In genomic region chr8:93229446-93229845, GRCm38 (mm10) we compare ENCODE assay signal across 17 mouse cellular contexts. TPM values are rescaled to one million over a fixed set of nuclear protein-coding genes. Genes with fewer than 3 reads are reported as not detected.
DNase-seq lines count a peak whose midpoint lies in the region; ATAC-seq lines count a peak whose summit lies in the region.
"Had no signal": no experiment of that assay in that cellular context is flagged by ENCODE, and none has a peak within 500 bp of the region (broad histone marks: within the 10 kb centered on the region; RNA-seq: fewer than 3 reads in every experiment).

Gene Ces1e (minus strand): TSS chr8:93229619.

- no peak within 1 kb of the TSS for H3K4me2 ChIP-seq in embryonic facial prominence, embryonic 14.5 days (ENCODE audit: low read depth, low read length)
- peak within 1 kb of the TSS; percentile 16; the same call in 1 of the 2 replicates for H3K4me2 ChIP-seq in liver, embryonic 15.5 days
- peak within 1 kb of the TSS; percentile 8; the same call in 1 of the 2 replicates for H3K4me2 ChIP-seq in stomach, embryonic 14.5 days (replicated peaks; ENCODE audit: low read depth, low read length)
- H3K4me2 ChIP-seq: heart, embryonic 12.5 days; lung, embryonic 14.5 days; midbrain, embryonic 13.5 days had no signal

- no peaks in the 10 kb centered on the region for H3K9me3 ChIP-seq in embryonic facial prominence, embryonic 14.5 days (ENCODE audit: control insufficient read depth, low read length)
- H3K9me3 ChIP-seq in embryonic facial prominence, embryonic 10.5 days, result no peaks in the 10 kb centered on the region
- no peaks in the 10 kb centered on the region for H3K9me3 ChIP-seq in liver, embryonic 15.5 days (replicated peaks)
- H3K9me3 ChIP-seq in stomach, embryonic 14.5 days (ENCODE audit: control insufficient read depth, low read depth, low read length), result no peaks in the 10 kb centered on the region
- H3K9me3 ChIP-seq: heart, embryonic 12.5 days; midbrain, embryonic 13.5 days had no signal

- H3K27me3 ChIP-seq in embryonic facial prominence, embryonic 14.5 days (replicated peaks; ENCODE audit: control insufficient read depth, insufficient read depth, low read length), result no peaks in the 10 kb centered on the region
- no peaks in the 10 kb centered on the region for H3K27me3 ChIP-seq in embryonic facial prominence, embryonic 10.5 days (replicated peaks; ENCODE audit: low read depth, poor library complexity, severe bottlenecking)
- no peaks in the 10 kb centered on the region for H3K27me3 ChIP-seq in liver, embryonic 15.5 days
- no peaks in the 10 kb centered on the region for H3K27me3 ChIP-seq in stomach, embryonic 14.5 days (ENCODE audit: control insufficient read depth, insufficient read depth, low read length)
- H3K27me3 ChIP-seq: heart, embryonic 12.5 days; midbrain, embryonic 13.5 days had no signal

- no peak within 1 kb of the TSS for H3K4me3 ChIP-seq in embryonic facial prominence, embryonic 14.5 days (ENCODE audit: low read depth, low read length)
- H3K4me3 ChIP-seq in embryonic facial prominence, embryonic 10.5 days, result no peak within 1 kb of the TSS
- H3K4me3 ChIP-seq in liver, embryonic 15.5 days (replicated peaks), result no peak within 1 kb of the TSS
- H3K4me3 ChIP-seq in stomach, embryonic 14.5 days (ENCODE audit: low read depth, low read length), result no peak within 1 kb of the TSS
- H3K4me3 ChIP-seq: heart, embryonic 12.5 days; midbrain, embryonic 13.5 days had no signal

- ATAC-seq in embryonic facial prominence, embryonic 14.5 days (ENCODE audit: low read depth), result peak; percentile 22; the same call in 1 of the 2 replicates
- no peak for ATAC-seq in liver, embryonic 15.5 days (ENCODE audit: insufficient read depth)
- peak; percentile 82; the same call in 1 of the 2 replicates for ATAC-seq in stomach, embryonic 14.5 days (ENCODE audit: insufficient number of reproducible peaks, insufficient read depth, low FRiP score, low read depth)
- ATAC-seq: forebrain, embryonic 14.5 days; midbrain, embryonic 13.5 days had no signal

- peak; percentile 16 for DNase-seq in embryonic facial prominence, embryonic 14.5 days (ENCODE audit: low spot score)
- DNase-seq in embryonic facial prominence, embryonic 10.5 days (ENCODE audit: low spot score), result no peak
- no peak for DNase-seq in liver
- peak; percentile 38 to 69 for DNase-seq in kidney, postnatal 36 days
- no peak for DNase-seq in right cerebral cortex, postnatal 4 days
- no peak for DNase-seq in left cerebral cortex, postnatal 36 days (ENCODE audit: low spot score in 2 of 2)
- DNase-seq: adrenal gland, postnatal 10 days; cerebellum, adult 9-10 months had no signal

- no peaks in the 10 kb centered on the region for H3K4me1 ChIP-seq in embryonic facial prominence, embryonic 14.5 days (ENCODE audit: control insufficient read depth, insufficient read depth, low read length)
- H3K4me1 ChIP-seq in embryonic facial prominence, embryonic 10.5 days, result no peaks in the 10 kb centered on the region
- H3K4me1 ChIP-seq in liver, embryonic 15.5 days (replicated peaks), result no peaks in the 10 kb centered on the region
- H3K4me1 ChIP-seq in stomach, embryonic 14.5 days (ENCODE audit: control insufficient read depth, insufficient read depth, low read length), result no peaks in the 10 kb centered on the region
- H3K4me1 ChIP-seq: heart, embryonic 12.5 days; midbrain, embryonic 13.5 days had no signal

- H3K27ac ChIP-seq in embryonic facial prominence, embryonic 14.5 days (replicated peaks; ENCODE audit: low read depth, low read length), result no peak within 1 kb of the TSS
- no peak within 1 kb of the TSS for H3K27ac ChIP-seq in embryonic facial prominence, embryonic 10.5 days (replicated peaks)
- H3K27ac ChIP-seq in liver, embryonic 15.5 days (replicated peaks), result no peak within 1 kb of the TSS
- H3K27ac ChIP-seq in stomach, embryonic 14.5 days (ENCODE audit: low read length), result no peak within 1 kb of the TSS
- H3K27ac ChIP-seq: midbrain, embryonic 13.5 days had no signal

- H3K9ac ChIP-seq in embryonic facial prominence, embryonic 14.5 days (ENCODE audit: low read depth, low read length), result no peak within 1 kb of the TSS
- no peak within 1 kb of the TSS for H3K9ac ChIP-seq in liver, embryonic 15.5 days
- H3K9ac ChIP-seq in stomach, embryonic 14.5 days (replicated peaks; ENCODE audit: low read depth, low read length), result no peak within 1 kb of the TSS
- H3K9ac ChIP-seq: heart, embryonic 12.5 days; lung, embryonic 14.5 days; midbrain, embryonic 13.5 days had no signal

- intact Hi-C loops in left cerebral cortex, postnatal 36 days (cut with DNase I), result no loop called here

- no peaks in the 10 kb centered on the region for H3K36me3 ChIP-seq in embryonic facial prominence, embryonic 14.5 days (ENCODE audit: control insufficient read depth, insufficient read depth, low read length)
- no peaks in the 10 kb centered on the region for H3K36me3 ChIP-seq in embryonic facial prominence, embryonic 10.5 days (replicated peaks)
- H3K36me3 ChIP-seq in liver, embryonic 15.5 days (replicated peaks), result no peaks in the 10 kb centered on the region
- no peaks in the 10 kb centered on the region for H3K36me3 ChIP-seq in stomach, embryonic 14.5 days (ENCODE audit: control insufficient read depth, insufficient read depth, low read length)
- H3K36me3 ChIP-seq: heart, embryonic 12.5 days; midbrain, embryonic 13.5 days had no signal

RNA-seq across cellular contexts. Expression of gene Ces1e, which starts in this region (rescaled TPM):
- polyA plus RNA-seq in embryonic facial prominence, embryonic 14.5 days (2014; fragmentation: Nextera tagmentation; extraction: Ambion mirVana), result 0.17 TPM in 1 of 2 replicates, not detected in the other
- not detected in 2 replicates for polyA plus RNA-seq in embryonic facial prominence, embryonic 10.5 days (2016; fragmentation: Nextera tagmentation; extraction: Ambion mirVana)
- polyA plus RNA-seq in liver, embryonic 15.5 days (2015; fragmentation: Nextera tagmentation; extraction: Ambion mirVana), result 4.7 and 5.7 TPM in 2 replicates
- polyA plus RNA-seq in stomach, embryonic 14.5 days (2014; fragmentation: Nextera tagmentation; extraction: Ambion mirVana), result 0.59 and 1.2 TPM in 2 replicates
- total RNA-seq in left cerebral cortex, postnatal 36 days (2021), result not detected
- total RNA-seq: hematopoietic stem cell, adult 5-6 weeks; layer of hippocampus, postnatal 14 days; left cerebral cortex, postnatal 14 days had no signal
- polyA plus RNA-seq: forebrain, embryonic 14.5 days; midbrain, embryonic 13.5 days had no signal

Comparison
In these comparisons a context has a peak if more than half of its experiments do, and no peak if none do; other contexts are left out.
1. Peak in DNase-seq and ATAC-seq in embryonic facial prominence, embryonic 14.5 days; RNA of the gene not detected or under 1 TPM.
2. DNase-seq: peak in kidney, postnatal 36 days (2 of 2); none in embryonic facial prominence, embryonic 10.5 days (single experiment), liver (single experiment), right cerebral cortex, postnatal 4 days (single experiment) and left cerebral cortex, postnatal 36 days (0 of 2).